Mouse (Mus musculus) heart, embryonic 16.5 days (tissue): ENCODE results near the gene Atg13. TPM values are rescaled to one million over a fixed set of nuclear protein-coding genes. Genes with fewer than 3 reads are reported as not detected.

Source experiments
- ATAC-seq: fragments of 200-750 bp; cut with Nextera tagmentation; replicated peaks from 2 replicates; pipeline ENCODE4 v1.8.0; 2017; ENCODE audit warnings: moderate number of reproducible peaks; ENCODE audit not compliant: insufficient read depth, low FRiP score; ENCODE audit errors: extremely low read depth
- H3K27ac ChIP-seq: fragments of 300-500 bp; sonication (generic); 2 replicates; pipeline ENCODE4 v1.5.1; 2014; ENCODE audit warnings: mild to moderate bottlenecking, low read length, control low read depth, moderate library complexity
- H3K27me3 ChIP-seq: fragments of 300-500 bp; sonication (generic); 2 replicates; pipeline ENCODE4 v1.6.1; 2014; ENCODE audit warnings: low read length, mixed read lengths; ENCODE audit not compliant: control insufficient read depth, insufficient read depth
- H3K36me3 ChIP-seq: fragments of 300-500 bp; sonication (generic); 2 replicates; pipeline ENCODE4 v1.6.1; 2014; ENCODE audit not compliant: control insufficient read depth, insufficient read depth
- H3K4me1 ChIP-seq: fragments of 300-500 bp; sonication (generic); 2 replicates; pipeline ENCODE4 v1.6.1; 2014; ENCODE audit warnings: low read length, mixed read lengths; ENCODE audit not compliant: control insufficient read depth, insufficient read depth
- H3K4me2 ChIP-seq: fragments of 300-500 bp; sonication (generic); 2 replicates; pipeline ENCODE4 v1.6.1; 2014; ENCODE audit warnings: low read depth, mild to moderate bottlenecking, control low read depth, low read length
- H3K4me3 ChIP-seq: fragments of 300-500 bp; sonication (generic); 2 replicates; pipeline ENCODE4 v1.5.1; 2014; ENCODE audit warnings: mild to moderate bottlenecking, control low read depth, low read length
- H3K9ac ChIP-seq: fragments of 300-500 bp; sonication (generic); 2 replicates; pipeline ENCODE4 v1.6.1; 2014; ENCODE audit warnings: low read length, control low read depth
- H3K9me3 ChIP-seq: fragments of 300-500 bp; sonication (generic); replicated peaks from 2 replicates; pipeline ENCODE4 v1.6.1; 2016; ENCODE audit warnings: low read length; ENCODE audit not compliant: control insufficient read depth
- WGBS: fragments of 180-500 bp; shearing (Covaris S2); extraction: QIAGEN DNeasy Blood & Tissue Kit; methylation state at CpG from one replicate; pipeline ENCODE4 v1.1.7; 2014; 5-methylcytosine and 5-hydroxymethylcytosine counted together
- polyA plus RNA-seq: library from polyadenylated mRNA; unstranded; fragments of >200 nt; fragmentation: Nextera tagmentation; extraction: Ambion mirVana; gene quantifications from 2 replicates; pipeline ENCODE4 v1.2.1, GENCODE M21; 2015

Atg13 gene
- polyA plus RNA-seq, 1 experiment from 2014 or later = 26.0 TPM

- Histone ChIP-seq H3K9ac (peak overlapping the region; percentile 25; the same call in 1 of the 2 replicates), H3K27ac (no peak overlapping the region), H3K4me2 (no peak overlapping the region), H3K4me1 (no peaks in the 10 kb centered on the region; the same call in 1 of the 2 replicates), H3K4me3 (no peak overlapping the region), H3K36me3 (no peaks in the 10 kb centered on the region), H3K9me3 (no peaks in the 10 kb centered on the region), H3K27me3 (no peaks in the 10 kb centered on the region)
- WGBS = 74% methylated on average over 11 of the region's 11 CpGs
- ATAC-seq = no peak
These were observed 74.9 kb downstream of the Atg13 start for GRCm38 (mm10) chr2:91635486-91635885.

- no peak overlapping the region for H3K4me2 ChIP-seq
- no peak overlapping the region for H3K27ac ChIP-seq
- no peaks in the 10 kb centered on the region for H3K27me3 ChIP-seq
- H3K9me3 ChIP-seq = no peaks in the 10 kb centered on the region
- no peak overlapping the region for H3K9ac ChIP-seq
- 59% methylated on average over 9 of the region's 9 CpGs for WGBS
- no peak for ATAC-seq
- H3K4me1 ChIP-seq = no peaks in the 10 kb centered on the region; the same call in 1 of the 2 replicates
- no peaks in the 10 kb centered on the region for H3K36me3 ChIP-seq
- H3K4me3 ChIP-seq = no peak overlapping the region
These were observed 75.5 kb downstream of the Atg13 start for GRCm38 (mm10) chr2:91634841-91635240.

- no peak overlapping the region for H3K4me3 ChIP-seq
- no peak overlapping the region for H3K27ac ChIP-seq
- H3K4me2 ChIP-seq = no peak overlapping the region
- no peaks in the 10 kb centered on the region; the same call in 1 of the 2 replicates for H3K4me1 ChIP-seq
- H3K9me3 ChIP-seq = no peaks in the 10 kb centered on the region
- no peak overlapping the region for H3K9ac ChIP-seq
- H3K36me3 ChIP-seq = no peaks in the 10 kb centered on the region
- WGBS = 61% methylated on average over 12 of the region's 12 CpGs
- no peak for ATAC-seq
- no peaks in the 10 kb centered on the region for H3K27me3 ChIP-seq
These were observed 76.9 kb downstream of the Atg13 start for GRCm38 (mm10) chr2:91633334-91633977.

GRCm38 (mm10) chr2:91632316-91632715 lies 78.1 kb downstream of the Atg13 start:
- Histone ChIP-seq H3K4me2 (no peak overlapping the region), H3K27ac (no peak overlapping the region), H3K9me3 (no peaks in the 10 kb centered on the region), H3K4me3 (no peak overlapping the region), H3K27me3 (no peaks in the 10 kb centered on the region), H3K4me1 (no peaks in the 10 kb centered on the region; the same call in 1 of the 2 replicates), H3K9ac (no peak overlapping the region), H3K36me3 (no peaks in the 10 kb centered on the region)
- ATAC-seq = no peak
- 63% methylated on average over 5 of the region's 5 CpGs for WGBS

GRCm38 (mm10) chr2:91631826-91632225 lies 78.5 kb downstream of the Atg13 start:
- Histone ChIP-seq H3K4me1 (no peaks in the 10 kb centered on the region; the same call in 1 of the 2 replicates), H3K9me3 (no peaks in the 10 kb centered on the region), H3K36me3 (no peaks in the 10 kb centered on the region), H3K4me2 (no peak overlapping the region), H3K4me3 (no peak overlapping the region), H3K9ac (no peak overlapping the region), H3K27ac (no peak overlapping the region), H3K27me3 (no peaks in the 10 kb centered on the region)
- 79% methylated on average over 5 of the region's 5 CpGs for WGBS
- no peak for ATAC-seq

- Histone ChIP-seq H3K4me1 (no peaks in the 10 kb centered on the region), H3K9ac (no peak overlapping the region), H3K27ac (no peak overlapping the region), H3K27me3 (no peaks in the 10 kb centered on the region), H3K4me3 (no peak overlapping the region), H3K9me3 (no peaks in the 10 kb centered on the region), H3K4me2 (no peak overlapping the region), H3K36me3 (no peaks in the 10 kb centered on the region)
- 88% methylated on average over 12 of the region's 12 CpGs for WGBS
- ATAC-seq = no peak
These were observed 80.0 kb downstream of the Atg13 start for GRCm38 (mm10) chr2:91630384-91630783.

GRCm38 (mm10) chr2:91629682-91630081 lies 80.7 kb downstream of the Atg13 start:
- 82% methylated on average over 18 of the region's 18 CpGs for WGBS
- H3K36me3 ChIP-seq = no peaks in the 10 kb centered on the region
- no peak overlapping the region for H3K9ac ChIP-seq
- H3K27ac ChIP-seq = no peak overlapping the region
- H3K4me2 ChIP-seq = no peak overlapping the region
- H3K27me3 ChIP-seq = no peaks in the 10 kb centered on the region
- H3K4me3 ChIP-seq = no peak overlapping the region
- ATAC-seq = no peak
- H3K4me1 ChIP-seq = no peaks in the 10 kb centered on the region
- H3K9me3 ChIP-seq = no peaks in the 10 kb centered on the region

GRCm38 (mm10) chr2:91628171-91628570 lies 82.2 kb downstream of the Atg13 start:
- WGBS = 81% methylated on average over 8 of the region's 8 CpGs
- Histone ChIP-seq H3K9me3 (no peaks in the 10 kb centered on the region), H3K36me3 (no peaks in the 10 kb centered on the region), H3K4me3 (no peak overlapping the region), H3K27ac (no peak overlapping the region), H3K27me3 (no peaks in the 10 kb centered on the region), H3K4me2 (no peak overlapping the region), H3K9ac (no peak overlapping the region), H3K4me1 (no peaks in the 10 kb centered on the region)
- no peak for ATAC-seq

GRCm38 (mm10) chr2:91627486-91627885 lies 82.9 kb downstream of the Atg13 start:
- WGBS = 73% methylated on average over 5 of the region's 5 CpGs
- Histone ChIP-seq H3K9ac (no peak overlapping the region), H3K27ac (no peak overlapping the region), H3K4me2 (no peak overlapping the region), H3K4me3 (no peak overlapping the region), H3K4me1 (no peaks in the 10 kb centered on the region), H3K36me3 (peaks cover 2% of the 10 kb centered on the region; the same call in 1 of the 2 replicates), H3K27me3 (no peaks in the 10 kb centered on the region), H3K9me3 (no peaks in the 10 kb centered on the region)
- no peak for ATAC-seq
